In the genomic region with DNA sequence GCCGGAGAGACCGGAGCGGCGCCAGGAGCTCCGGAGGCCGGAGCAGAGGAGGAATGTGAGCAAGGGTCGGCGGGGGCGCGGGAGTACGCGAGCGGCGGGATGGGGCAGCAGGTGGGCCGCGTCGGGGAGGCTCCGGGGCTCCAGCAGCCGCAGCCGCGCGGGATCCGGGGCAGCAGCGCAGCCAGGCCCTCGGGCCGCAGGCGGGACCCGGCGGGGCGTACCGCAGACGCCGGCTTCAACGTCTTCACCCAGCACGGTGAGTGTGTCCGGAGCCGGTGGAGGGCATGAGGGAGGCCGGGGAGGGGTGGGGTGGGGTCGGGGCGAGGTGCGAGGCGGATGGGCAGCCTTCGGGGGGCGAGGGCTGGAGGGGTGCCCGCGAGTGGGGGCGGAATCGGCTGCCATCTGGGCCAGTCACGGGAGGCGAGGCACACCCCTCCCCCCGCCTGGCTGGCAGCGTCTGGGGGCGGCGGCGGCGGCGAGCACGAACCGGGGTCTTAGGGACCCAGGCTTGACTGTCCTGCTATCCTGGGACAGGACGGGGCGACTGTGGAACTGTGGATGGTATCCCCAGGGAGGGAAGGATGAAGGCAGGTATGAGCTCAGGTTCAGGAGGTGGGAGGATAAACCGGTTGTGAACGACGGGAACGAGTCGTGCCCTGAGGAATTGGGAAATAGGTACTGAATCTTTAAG, we compare ENCODE assay signal across 8 mouse cellular contexts. TPM values are rescaled to one million over a fixed set of nuclear protein-coding genes. Genes with fewer than 3 reads are reported as not detected.
A peak's percentile ranks its signal among the peaks of the same experiment; 100 is the strongest.
DNase-seq lines count a peak whose midpoint lies in the region; ATAC-seq lines count a peak whose summit lies in the region.

No protein-coding gene starts in this region.

- WGBS in hindbrain, embryonic 12.5 days = under 1% methylated on average over 58 of the region's 66 CpGs

- H3K36me3 ChIP-seq in hindbrain, embryonic 12.5 days = no peaks in the 10 kb centered on the region

- peak; percentile 73 for ATAC-seq in hindbrain, embryonic 12.5 days (ENCODE audit: low FRiP score)

- H3K4me3 ChIP-seq in hindbrain, embryonic 12.5 days = peak overlapping the region; percentile 96

- no peaks in the 10 kb centered on the region for H3K9me3 ChIP-seq in hindbrain, embryonic 12.5 days (replicated peaks)

- H3K4me2 ChIP-seq in hindbrain, embryonic 12.5 days (replicated peaks) = peak overlapping the region; percentile 56

- no peaks in the 10 kb centered on the region for H3K27me3 ChIP-seq in hindbrain, embryonic 12.5 days

- H3K4me1 ChIP-seq in hindbrain, embryonic 12.5 days = peaks cover 12% of the 10 kb centered on the region

- peak overlapping the region; percentile 96 for H3K9ac ChIP-seq in hindbrain, embryonic 12.5 days

- peak overlapping the region; percentile 97 for H3K27ac ChIP-seq in hindbrain, embryonic 12.5 days

- peak; percentile 64 for DNase-seq in Muller cell, postnatal 12 days (ENCODE audit: inconsistent ontology term)
- peak; percentile 53 for DNase-seq in cerebellum, adult 8-10 months
- DNase-seq in forelimb bud, embryonic 11.5 days (ENCODE audit: low read depth, low spot score) = peak; percentile 21
- peak; percentile 65 to 73 for DNase-seq in layer of hippocampus, postnatal 36 days
- DNase-seq in lung, postnatal 25 days (ENCODE audit: low spot score) = peak; percentile 21
- peak; percentile 67 for DNase-seq in right cerebral cortex, adult 18-20 months
- peak; percentile 48 for DNase-seq in urinary bladder, postnatal 25 days (ENCODE audit: low spot score)

RNA-seq across cellular contexts. Expression of a gene that starts 0.5 kb away (rescaled TPM):
- 6.6 and 7.5 TPM in 2 replicates for polyA plus RNA-seq in hindbrain, embryonic 12.5 days (2016; fragmentation: Nextera tagmentation; extraction: Ambion mirVana)
- total RNA-seq in layer of hippocampus, postnatal 36 days (2021) = 10 to 100 TPM; 89.1 to 89.3 TPM

RNA-seq across cellular contexts. Expression of a gene that starts 35.3 kb away (rescaled TPM):
- polyA plus RNA-seq in hindbrain, embryonic 12.5 days (2016; fragmentation: Nextera tagmentation; extraction: Ambion mirVana) = 0.20 and 0.50 TPM in 2 replicates
- total RNA-seq in layer of hippocampus, postnatal 36 days (2021) = 10 to 100 TPM; 41.8 to 45.7 TPM

Comparison
In these comparisons a context has a peak if more than half of its experiments do, and no peak if none do; other contexts are left out.
1. Peak in every context shown above with its lines: DNase-seq, ATAC-seq, H3K4me3 ChIP-seq and H3K27ac ChIP-seq.